Mouse (Mus musculus): ENCODE measurements at regions not wholly inside any gene's neighbourhood (a gene's known extent, or its start where the extent isn't known, plus 50 kb on each side); places are given as distances from the start of the nearest gene placed in this dataset.
A peak's percentile ranks its signal among the peaks of the same experiment; 100 is the strongest.

- DNase-seq (ENCODE audit: low read depth, low spot score) = no peak
These were observed 87.1 kb downstream of the Ankrd50 start for GRCm38 (mm10) chr3:38397615-38397956.

GRCm38 (mm10) chr3:38396760-38397614 lies 87.7 kb downstream of the Ankrd50 start:
- peak; percentile 1 for DNase-seq (ENCODE audit: low read depth, low spot score)

GRCm38 (mm10) chr3:38394308-38394707 lies 90.3 kb downstream of the Ankrd50 start:
- DNase-seq (ENCODE audit: low read depth, low spot score) = no peak

DNA sequence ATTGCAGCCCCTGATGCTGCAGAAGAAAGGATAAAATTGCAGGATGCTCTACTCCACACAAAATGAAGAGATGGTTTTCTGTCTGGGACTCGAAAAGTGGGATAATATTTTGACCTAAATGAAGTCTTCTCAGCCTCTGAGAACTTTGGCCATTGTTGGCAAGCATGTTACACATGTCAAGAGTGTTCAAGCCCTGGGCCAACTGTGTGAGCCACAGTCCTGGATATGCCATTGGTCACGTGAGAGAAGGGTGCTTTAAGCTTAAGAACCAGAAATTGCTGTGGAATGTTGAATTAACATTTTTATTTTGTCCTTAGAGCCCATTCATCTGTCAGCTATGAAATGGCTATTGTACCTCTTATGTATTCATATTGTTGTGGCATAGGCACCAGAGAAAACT lies 95.0 kb downstream of the Ankrd50 start:
- DNase-seq (ENCODE audit: low read depth, low spot score) = no peak

DNA sequence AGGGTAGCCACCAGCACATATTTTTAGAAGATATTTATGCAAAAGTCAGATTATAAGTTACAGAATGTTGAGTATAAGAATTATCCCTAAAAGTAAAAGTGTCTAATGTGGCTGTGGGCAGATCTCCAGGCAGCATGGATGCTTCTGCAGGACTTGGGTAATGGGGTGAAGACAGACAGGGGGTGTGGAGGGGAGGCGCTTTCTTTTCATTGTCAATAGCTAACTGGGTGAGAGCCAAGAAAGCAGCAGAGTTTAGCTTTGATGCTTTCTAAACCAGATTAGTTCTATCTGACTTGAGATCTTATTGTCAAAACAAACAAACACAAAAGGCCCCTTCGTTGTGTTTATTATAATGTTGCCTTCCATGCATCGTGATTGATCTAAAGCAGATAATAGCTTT lies 95.7 kb downstream of the Ankrd50 start:
- DNase-seq (ENCODE audit: low read depth, low spot score) = no peak

DNA sequence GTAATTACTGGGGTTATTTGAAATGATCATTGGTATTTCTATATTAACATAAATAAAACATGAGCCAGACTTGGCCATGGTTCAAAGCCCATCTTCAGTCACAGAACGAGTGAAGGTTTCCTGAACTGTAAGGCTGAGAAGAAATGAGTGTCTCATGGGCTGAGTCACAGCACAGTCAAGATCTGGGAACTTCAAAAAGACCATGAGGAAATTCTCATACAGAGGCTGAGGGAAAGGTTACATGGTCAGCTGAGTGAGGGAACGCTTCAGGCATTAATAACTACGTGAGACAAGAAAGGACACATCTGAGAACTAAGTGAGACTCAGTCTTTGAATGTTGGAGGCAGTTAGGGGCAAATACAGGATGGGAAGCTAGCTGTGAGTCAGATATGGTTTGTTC lies 101.9 kb downstream of the Ankrd50 start:
- DNase-seq (ENCODE audit: low read depth, low spot score) = no peak

DNA sequence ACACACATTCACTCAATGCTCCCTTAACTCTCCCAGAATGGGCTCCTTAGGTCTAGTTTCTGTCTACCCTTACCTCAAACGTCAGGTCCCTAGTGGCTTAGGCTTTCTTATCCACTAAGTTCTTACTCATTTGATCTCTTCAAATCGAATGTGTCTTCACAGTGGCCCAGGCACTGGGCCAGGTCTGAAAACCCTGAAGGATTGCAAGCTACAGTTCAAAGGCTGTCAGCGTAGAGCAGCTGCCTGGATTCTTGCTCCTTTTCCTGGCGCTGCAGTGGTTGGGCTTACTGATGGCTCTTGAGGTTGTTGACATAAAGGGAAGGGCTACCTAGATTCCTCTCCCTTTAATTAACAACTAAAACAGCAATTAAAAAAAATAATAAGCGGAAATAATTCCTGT lies 103.0 kb downstream of the Ankrd50 start:
- DNase-seq (ENCODE audit: low read depth, low spot score) = no peak

GRCm38 (mm10) chr3:38373690-38374089 lies 111.0 kb downstream of the Ankrd50 start:
- no peak for DNase-seq (ENCODE audit: low read depth, low spot score)

- DNase-seq (ENCODE audit: low read depth, low spot score) = no peak
These were observed 112.9 kb downstream of the Ankrd50 start for GRCm38 (mm10) chr3:38371702-38372101.

DNA sequence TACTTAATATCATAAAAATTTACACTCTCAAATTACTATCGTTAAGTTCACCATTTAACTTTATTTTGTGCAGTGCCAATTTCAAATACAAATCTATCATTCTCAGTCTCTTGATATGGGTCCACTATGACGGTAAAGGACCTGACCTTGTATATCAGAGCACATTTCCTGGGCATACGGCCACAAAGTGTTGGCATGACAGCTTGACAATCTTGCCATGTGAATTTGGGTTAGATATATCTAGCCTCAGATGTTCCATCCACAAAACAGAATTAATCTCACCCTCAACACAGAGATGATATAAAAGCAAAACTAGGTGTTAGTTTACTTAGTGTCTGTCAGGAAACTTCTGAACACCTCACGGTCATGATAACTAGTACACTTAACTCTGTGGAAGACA lies 120.8 kb downstream of the Ankrd50 start:
- DNase-seq (ENCODE audit: low read depth, low spot score) = no peak

DNA sequence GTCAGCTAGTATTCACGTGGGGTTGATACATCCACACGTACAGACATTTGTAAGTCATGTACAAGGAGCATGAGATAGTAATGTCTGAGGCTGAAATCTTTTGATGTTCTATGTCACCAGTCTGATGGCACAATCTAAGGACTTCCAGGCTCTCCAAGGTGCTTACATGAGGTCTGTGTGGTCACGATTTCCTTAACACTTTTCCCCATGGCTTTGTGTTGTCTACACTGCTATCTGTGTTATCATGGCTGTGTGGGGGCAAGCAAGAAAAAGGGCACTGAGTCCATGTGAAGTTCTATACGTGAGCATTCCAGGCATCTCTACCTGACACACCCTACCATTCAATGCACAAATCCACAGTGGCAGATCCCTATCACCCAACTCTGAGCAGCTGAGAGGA lies 123.2 kb downstream of the Ankrd50 start:
- no peak for DNase-seq (ENCODE audit: low read depth, low spot score)

GRCm38 (mm10) chr3:38360974-38361373 lies 123.7 kb downstream of the Ankrd50 start:
- no peak for DNase-seq (ENCODE audit: low read depth, low spot score)

DNA sequence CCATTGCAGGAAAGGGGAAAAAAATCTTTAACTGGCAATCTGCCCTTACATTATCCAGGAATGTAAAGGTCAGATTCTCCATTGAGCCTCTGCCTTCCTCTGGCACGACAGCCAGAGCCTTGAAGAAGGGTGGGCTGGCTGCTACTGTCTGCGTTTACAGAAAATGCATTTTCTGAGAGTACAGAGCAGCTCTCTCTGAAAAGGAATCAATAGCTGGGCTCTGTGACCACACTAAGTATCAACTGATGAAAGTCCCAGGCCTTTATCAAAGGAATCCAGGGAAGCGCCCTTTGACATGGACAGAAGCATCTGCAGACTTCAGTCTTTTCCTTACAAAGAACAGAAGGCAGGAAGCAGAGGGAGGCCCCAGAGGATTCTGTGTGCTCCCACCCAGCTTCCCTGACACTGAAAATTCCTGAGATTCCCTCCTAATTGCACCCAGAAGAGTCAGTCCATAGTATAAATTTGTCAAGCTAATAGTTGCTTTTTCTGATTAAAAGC lies 124.2 kb downstream of the Ankrd50 start:
- peak; percentile 9 for DNase-seq (ENCODE audit: low read depth, low spot score)

DNA sequence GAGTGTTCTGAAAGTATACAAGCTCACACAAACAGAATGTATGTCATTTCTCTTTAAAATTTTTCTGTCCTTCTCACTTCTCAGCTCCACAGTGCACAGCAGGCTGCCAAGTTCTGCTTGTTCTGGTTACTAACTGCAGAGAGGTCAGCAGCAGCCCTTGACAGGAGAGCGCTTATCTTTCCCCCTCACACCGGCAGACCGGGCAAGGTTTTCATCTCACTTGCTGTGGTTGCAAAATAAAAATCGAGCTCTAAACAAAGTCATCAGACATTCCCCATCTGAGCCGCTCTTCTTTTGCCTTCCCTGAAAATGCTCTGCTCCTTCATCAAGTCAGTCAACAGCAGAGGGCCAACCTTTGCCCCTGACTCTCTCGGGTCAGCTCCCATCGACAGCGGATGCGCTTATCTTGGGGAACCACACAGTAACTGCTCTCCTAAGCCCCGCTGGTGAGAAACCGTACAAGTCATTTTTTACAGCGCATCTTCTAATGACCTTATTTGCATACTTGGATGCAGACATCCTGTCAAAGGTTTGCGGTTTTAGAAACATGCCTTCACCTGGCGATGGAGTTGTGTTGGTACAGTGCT lies 126.6 kb downstream of the Ankrd50 start:
- DNase-seq (ENCODE audit: low read depth, low spot score) = no peak

DNA sequence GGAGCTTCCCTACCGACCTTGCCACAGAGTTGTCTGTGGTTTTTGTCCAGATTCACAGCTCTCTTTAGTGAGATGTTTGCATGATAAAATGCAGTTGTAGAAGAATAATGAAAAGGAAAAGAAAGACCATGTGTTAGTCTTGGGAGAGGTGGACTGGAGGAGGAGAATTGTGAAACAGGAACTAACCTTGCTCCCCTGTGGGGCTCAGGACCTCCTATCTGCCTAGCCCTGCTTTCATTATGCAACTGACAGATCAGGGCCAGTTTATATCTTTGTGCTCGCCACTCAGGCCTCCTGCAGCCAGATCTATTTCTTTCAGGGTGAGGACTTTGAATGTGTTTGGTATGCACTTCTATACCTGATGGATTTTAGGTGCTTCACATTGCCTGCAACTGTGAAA lies 140.4 kb downstream of the Ankrd50 start:
- no peak for DNase-seq (ENCODE audit: low read depth, low spot score)

GRCm38 (mm10) chr3:38341666-38342065 lies 143.0 kb downstream of the Ankrd50 start:
- no peak for DNase-seq (ENCODE audit: low read depth, low spot score)

GRCm38 (mm10) chr3:38333321-38333910 lies 151.2 kb downstream of the Ankrd50 start:
- DNase-seq (ENCODE audit: low read depth, low spot score) = no peak

- DNase-seq (ENCODE audit: low read depth, low spot score) = no peak
These were observed 153.5 kb downstream of the Ankrd50 start for GRCm38 (mm10) chr3:38331169-38331568.

DNA sequence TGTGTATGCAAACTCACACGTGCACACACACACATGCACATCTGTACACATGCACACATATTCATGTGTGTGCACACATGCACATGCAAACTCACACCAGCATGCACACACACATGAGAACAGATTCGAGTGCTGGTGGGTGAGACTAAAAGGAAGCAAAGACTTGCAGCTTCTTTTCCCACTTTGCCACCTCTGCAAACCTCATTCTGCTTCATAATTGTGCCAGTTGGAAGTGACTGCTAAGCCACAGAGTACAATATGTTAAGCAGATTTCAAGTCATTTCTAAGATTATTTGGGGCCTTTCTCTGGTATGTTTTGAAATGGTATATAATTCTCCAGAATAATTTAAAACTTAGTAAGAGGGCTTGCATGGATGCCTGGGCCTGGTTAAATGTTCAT lies 157.4 kb downstream of the Ankrd50 start:
- DNase-seq (ENCODE audit: low read depth, low spot score) = no peak

- DNase-seq (ENCODE audit: low read depth, low spot score) = no peak
These were observed 158.4 kb downstream of the Ankrd50 start for GRCm38 (mm10) chr3:38326211-38326610.

DNA sequence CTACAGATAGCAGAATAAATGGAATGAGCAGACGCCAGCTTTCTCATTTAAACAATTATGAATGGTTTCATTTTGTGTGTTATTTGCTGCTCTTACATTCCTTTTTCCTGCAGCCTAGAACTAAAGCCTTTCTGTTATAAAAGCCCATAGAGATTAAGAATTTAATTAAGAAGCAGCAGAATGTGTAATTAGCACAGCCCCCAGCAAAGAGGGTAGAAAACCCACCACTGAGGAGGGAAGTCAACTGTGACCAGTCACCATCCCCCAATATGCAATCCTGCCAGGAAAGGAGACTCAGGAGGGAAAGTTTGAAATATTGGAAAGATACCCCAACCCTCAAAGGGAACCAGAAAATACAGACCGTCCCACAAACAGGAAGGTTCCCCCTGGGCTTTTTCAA lies 160.0 kb downstream of the Ankrd50 start:
- DNase-seq (ENCODE audit: low read depth, low spot score) = no peak

DNA sequence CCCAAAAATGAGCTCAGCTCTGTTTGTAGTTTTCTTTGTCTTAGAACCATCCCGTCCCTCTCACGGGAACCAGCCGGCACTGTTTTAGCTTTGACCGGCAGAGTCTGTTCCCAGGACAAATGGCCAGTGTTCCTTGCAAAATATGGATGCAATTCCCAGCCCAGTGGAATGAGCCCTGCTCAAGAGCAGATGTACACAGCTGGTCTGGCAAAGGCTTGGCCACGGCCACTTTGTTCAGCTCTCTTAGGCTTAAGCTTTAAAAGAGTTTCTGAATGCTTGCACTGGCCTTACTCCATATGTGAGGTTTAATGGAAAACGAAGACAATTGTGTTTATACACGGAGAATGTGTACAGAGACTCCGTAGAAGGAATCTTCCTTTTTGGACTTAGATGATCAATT lies 162.2 kb downstream of the Ankrd50 start:
- no peak for DNase-seq (ENCODE audit: low read depth, low spot score)

- DNase-seq (ENCODE audit: low read depth, low spot score) = no peak
These were observed 163.0 kb downstream of the Ankrd50 start for GRCm38 (mm10) chr3:38321620-38322019.
